Mouse (Mus musculus): ENCODE measurements around the gene Apc2. TPM values are rescaled to one million over a fixed set of nuclear protein-coding genes. Genes with fewer than 3 reads are reported as not detected.

The Apc2 gene
- polyA plus RNA-seq, 1 experiment from 2014 or later: 0.12 TPM

GRCm38 (mm10) chr10:80296824-80297223 lies 1.0 kb downstream of the Apc2 start:
- Histone ChIP-seq H3K4me2 (ENCODE audit: low read depth, low read length) (no peak overlapping the region), H3K36me3 (ENCODE audit: control insufficient read depth, insufficient read depth) (peaks cover 11% of the 10 kb centered on the region), H3K9me3 (replicated peaks; ENCODE audit: control insufficient read depth, low read length) (no peaks in the 10 kb centered on the region), H3K9ac (ENCODE audit: low read depth, low read length) (no peak overlapping the region), H3K27me3 (ENCODE audit: control insufficient read depth, insufficient read depth, low read depth, low read length) (peaks cover 56% of the 10 kb centered on the region), H3K4me3 (ENCODE audit: low read depth, low read length) (no peak overlapping the region), H3K27ac (ENCODE audit: low read length) (no peak overlapping the region), H3K4me1 (ENCODE audit: control insufficient read depth, low read depth, low read length) (peaks cover 33% of the 10 kb centered on the region)
- 63% methylated on average over 5 of the region's 5 CpGs for WGBS (ENCODE audit: insufficient replicate concordance)
- ATAC-seq (ENCODE audit: low read depth): no peak

GRCm38 (mm10) chr10:80297526-80298133 lies 1.9 kb downstream of the Apc2 start:
- Histone ChIP-seq H3K4me1 (ENCODE audit: control insufficient read depth, low read depth, low read length) (peaks cover 32% of the 10 kb centered on the region), H3K36me3 (ENCODE audit: control insufficient read depth, insufficient read depth) (peaks cover 11% of the 10 kb centered on the region), H3K4me3 (ENCODE audit: low read depth, low read length) (no peak overlapping the region), H3K27me3 (ENCODE audit: control insufficient read depth, insufficient read depth, low read depth, low read length) (peaks cover 63% of the 10 kb centered on the region), H3K27ac (ENCODE audit: low read length) (no peak overlapping the region), H3K9ac (ENCODE audit: low read depth, low read length) (no peak overlapping the region), H3K4me2 (ENCODE audit: low read depth, low read length) (no peak overlapping the region), H3K9me3 (replicated peaks; ENCODE audit: control insufficient read depth, low read length) (no peaks in the 10 kb centered on the region)
- no peak for ATAC-seq (ENCODE audit: low read depth)
- WGBS (ENCODE audit: insufficient replicate concordance): 41% methylated on average over 8 of the region's 8 CpGs

- Histone ChIP-seq H3K9ac (ENCODE audit: low read depth, low read length) (no peak overlapping the region), H3K27me3 (ENCODE audit: control insufficient read depth, insufficient read depth, low read depth, low read length) (peaks cover 70% of the 10 kb centered on the region), H3K4me3 (ENCODE audit: low read depth, low read length) (no peak overlapping the region), H3K9me3 (replicated peaks; ENCODE audit: control insufficient read depth, low read length) (no peaks in the 10 kb centered on the region), H3K27ac (ENCODE audit: low read length) (no peak overlapping the region), H3K4me2 (ENCODE audit: low read depth, low read length) (no peak overlapping the region), H3K4me1 (ENCODE audit: control insufficient read depth, low read depth, low read length) (peaks cover 26% of the 10 kb centered on the region), H3K36me3 (ENCODE audit: control insufficient read depth, insufficient read depth) (peaks cover 11% of the 10 kb centered on the region)
- WGBS (ENCODE audit: insufficient replicate concordance): 4% methylated on average over 26 of the region's 26 CpGs
- ATAC-seq (ENCODE audit: low read depth): no peak
Observed at GRCm38 (mm10) chr10:80298571-80299281, 2.9 kb downstream of the Apc2 start.

GRCm38 (mm10) chr10:80299301-80299700 lies 3.5 kb downstream of the Apc2 start:
- Histone ChIP-seq H3K4me1 (ENCODE audit: control insufficient read depth, low read depth, low read length) (peaks cover 20% of the 10 kb centered on the region), H3K9ac (ENCODE audit: low read depth, low read length) (no peak overlapping the region), H3K4me3 (ENCODE audit: low read depth, low read length) (no peak overlapping the region), H3K27me3 (ENCODE audit: control insufficient read depth, insufficient read depth, low read depth, low read length) (peaks cover 76% of the 10 kb centered on the region), H3K36me3 (ENCODE audit: control insufficient read depth, insufficient read depth) (peaks cover 6% of the 10 kb centered on the region), H3K4me2 (ENCODE audit: low read depth, low read length) (no peak overlapping the region), H3K9me3 (replicated peaks; ENCODE audit: control insufficient read depth, low read length) (no peaks in the 10 kb centered on the region), H3K27ac (ENCODE audit: low read length) (no peak overlapping the region)
- WGBS (ENCODE audit: insufficient replicate concordance): 10% methylated on average over 15 of the region's 15 CpGs
- no peak for ATAC-seq (ENCODE audit: low read depth)

GRCm38 (mm10) chr10:80299824-80300223 lies 4.0 kb downstream of the Apc2 start:
- peaks cover 81% of the 10 kb centered on the region for H3K27me3 ChIP-seq (ENCODE audit: control insufficient read depth, insufficient read depth, low read depth, low read length)
- H3K4me3 ChIP-seq (ENCODE audit: low read depth, low read length): no peak overlapping the region
- no peak overlapping the region for H3K27ac ChIP-seq (ENCODE audit: low read length)
- peaks cover 17% of the 10 kb centered on the region for H3K4me1 ChIP-seq (ENCODE audit: control insufficient read depth, low read depth, low read length)
- no peak overlapping the region for H3K4me2 ChIP-seq (ENCODE audit: low read depth, low read length)
- 43% methylated on average over 10 of the region's 10 CpGs for WGBS (ENCODE audit: insufficient replicate concordance)
- H3K36me3 ChIP-seq (ENCODE audit: control insufficient read depth, insufficient read depth): peaks cover under 1% of the 10 kb centered on the region
- no peaks in the 10 kb centered on the region for H3K9me3 ChIP-seq (replicated peaks; ENCODE audit: control insufficient read depth, low read length)
- no peak for ATAC-seq (ENCODE audit: low read depth)
- H3K9ac ChIP-seq (ENCODE audit: low read depth, low read length): no peak overlapping the region

GRCm38 (mm10) chr10:80300672-80301181 lies 5.0 kb downstream of the Apc2 start:
- Histone ChIP-seq H3K4me1 (ENCODE audit: control insufficient read depth, low read depth, low read length) (peaks cover 10% of the 10 kb centered on the region), H3K4me3 (ENCODE audit: low read depth, low read length) (no peak overlapping the region), H3K27me3 (ENCODE audit: control insufficient read depth, insufficient read depth, low read depth, low read length) (peaks cover 90% of the 10 kb centered on the region), H3K4me2 (ENCODE audit: low read depth, low read length) (no peak overlapping the region), H3K27ac (ENCODE audit: low read length) (no peak overlapping the region), H3K36me3 (ENCODE audit: control insufficient read depth, insufficient read depth) (no peaks in the 10 kb centered on the region), H3K9ac (ENCODE audit: low read depth, low read length) (no peak overlapping the region), H3K9me3 (replicated peaks; ENCODE audit: control insufficient read depth, low read length) (no peaks in the 10 kb centered on the region)
- ATAC-seq (ENCODE audit: low read depth): no peak
- WGBS (ENCODE audit: insufficient replicate concordance): 26% methylated on average over 11 of the region's 11 CpGs

GRCm38 (mm10) chr10:80301256-80302081 lies 5.7 kb downstream of the Apc2 start:
- no peak overlapping the region for H3K9ac ChIP-seq (ENCODE audit: low read depth, low read length)
- no peak overlapping the region for H3K4me2 ChIP-seq (ENCODE audit: low read depth, low read length)
- H3K4me3 ChIP-seq (ENCODE audit: low read depth, low read length): no peak overlapping the region
- WGBS (ENCODE audit: insufficient replicate concordance): 49% methylated on average over 10 of the region's 10 CpGs
- no peak overlapping the region for H3K27ac ChIP-seq (ENCODE audit: low read length)
- H3K36me3 ChIP-seq (ENCODE audit: control insufficient read depth, insufficient read depth): no peaks in the 10 kb centered on the region
- ATAC-seq (ENCODE audit: low read depth): no peak
- peaks cover 6% of the 10 kb centered on the region for H3K4me1 ChIP-seq (ENCODE audit: control insufficient read depth, low read depth, low read length)
- H3K9me3 ChIP-seq (replicated peaks; ENCODE audit: control insufficient read depth, low read length): no peaks in the 10 kb centered on the region
- peaks cover 95% of the 10 kb centered on the region for H3K27me3 ChIP-seq (ENCODE audit: control insufficient read depth, insufficient read depth, low read depth, low read length)

GRCm38 (mm10) chr10:80302082-80302355 lies 6.2 kb downstream of the Apc2 start:
- H3K4me3 ChIP-seq (ENCODE audit: low read depth, low read length): no peak overlapping the region
- peaks cover 6% of the 10 kb centered on the region for H3K4me1 ChIP-seq (ENCODE audit: control insufficient read depth, low read depth, low read length)
- peaks cover 91% of the 10 kb centered on the region for H3K27me3 ChIP-seq (ENCODE audit: control insufficient read depth, insufficient read depth, low read depth, low read length)
- no peak overlapping the region for H3K4me2 ChIP-seq (ENCODE audit: low read depth, low read length)
- no peak overlapping the region for H3K9ac ChIP-seq (ENCODE audit: low read depth, low read length)
- H3K9me3 ChIP-seq (replicated peaks; ENCODE audit: control insufficient read depth, low read length): no peaks in the 10 kb centered on the region
- H3K36me3 ChIP-seq (ENCODE audit: control insufficient read depth, insufficient read depth): no peaks in the 10 kb centered on the region
- no peak for ATAC-seq (ENCODE audit: low read depth)
- WGBS (ENCODE audit: insufficient replicate concordance): 59% methylated on average over 5 of the region's 5 CpGs
- H3K27ac ChIP-seq (ENCODE audit: low read length): no peak overlapping the region

GRCm38 (mm10) chr10:80302471-80302881 lies 6.7 kb downstream of the Apc2 start:
- Histone ChIP-seq H3K4me3 (ENCODE audit: low read depth, low read length) (no peak overlapping the region), H3K27ac (ENCODE audit: low read length) (no peak overlapping the region), H3K9ac (ENCODE audit: low read depth, low read length) (no peak overlapping the region), H3K4me2 (ENCODE audit: low read depth, low read length) (no peak overlapping the region), H3K36me3 (ENCODE audit: control insufficient read depth, insufficient read depth) (no peaks in the 10 kb centered on the region), H3K9me3 (replicated peaks; ENCODE audit: control insufficient read depth, low read length) (no peaks in the 10 kb centered on the region), H3K4me1 (ENCODE audit: control insufficient read depth, low read depth, low read length) (peaks cover 6% of the 10 kb centered on the region), H3K27me3 (ENCODE audit: control insufficient read depth, insufficient read depth, low read depth, low read length) (peaks cover 89% of the 10 kb centered on the region)
- ATAC-seq (ENCODE audit: low read depth): peak; percentile 61
- 28% methylated on average over 9 of the region's 9 CpGs for WGBS (ENCODE audit: insufficient replicate concordance)
